Mouse (Mus musculus) liver, postnatal 0 days (tissue): ENCODE data around the gene Hmbs.

ENCODE experiments used
- CTCF ChIP-seq: sonication (generic); IDR thresholded peaks from 2 replicates; pipeline ENCODE4 v1.5.1; 2016; ENCODE audit warnings: antibody characterized with exemption, low read depth
- EP300 ChIP-seq: IDR thresholded peaks from 2 replicates; pipeline ENCODE4 v1.6.1; 2016; ENCODE audit warnings: antibody characterized with exemption, low read depth, mild to moderate bottlenecking

- TF ChIP-seq CTCF: no peak
- peak; percentile 94 for TF ChIP-seq EP300
Measured at GRCm38 (mm10) chr9:44342173-44342572, 1.9 kb downstream of the Hmbs start.
